Mouse (Mus musculus) v-Abl transformed pro-B cells (cell line): ENCODE data around the gene Epx.

Experiments used
- in situ Hi-C, 2 experiments: fragments of 400-800 bp; cut with MboI; formaldehyde crosslinking; loops; one replicate each; pipeline ENCODE4 v1.15.1; 2025; ENCODE audit not compliant: unreplicated experiment in 2 of 2

The Epx gene

DNA sequence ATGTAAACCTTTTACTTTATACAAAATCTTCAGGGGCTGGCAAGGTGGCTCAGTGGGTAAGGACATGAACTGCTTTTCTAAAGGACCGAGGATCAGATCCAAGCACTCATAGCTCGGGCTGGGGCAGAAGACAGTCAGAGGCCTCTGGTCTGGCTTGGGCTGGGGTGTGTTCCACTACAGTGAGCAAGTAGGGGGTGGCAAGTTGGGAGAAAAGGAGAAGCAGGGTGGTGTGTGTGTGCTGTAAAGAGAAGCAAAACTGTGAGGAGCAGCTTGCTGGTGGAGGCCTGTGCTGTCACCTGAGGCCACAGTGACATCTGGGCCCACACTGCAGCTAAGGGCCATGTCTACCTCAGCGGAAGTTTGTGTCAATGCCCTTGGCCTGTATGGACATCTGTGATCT lies 33.9 kb downstream of the Epx start:
- in situ Hi-C loops, result no loop called here

DNA sequence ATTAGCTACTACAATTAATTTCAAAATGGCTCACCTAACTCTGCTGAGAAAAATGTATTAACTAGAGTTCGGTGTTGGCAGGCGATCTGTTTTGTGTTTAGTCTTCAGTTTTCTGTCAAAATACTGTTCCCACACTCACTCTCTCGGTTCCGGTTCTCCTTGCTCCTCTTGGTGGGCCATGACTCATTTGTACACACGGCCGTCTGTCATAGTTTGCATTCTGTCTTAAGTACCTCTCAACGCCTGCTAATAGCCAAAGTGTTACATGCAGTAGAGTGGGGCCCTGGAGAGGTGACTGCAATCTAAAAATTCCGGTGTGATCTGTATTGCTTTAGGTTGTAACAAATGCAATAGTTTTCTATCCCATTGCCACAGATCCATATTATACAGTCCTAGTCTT lies 34.7 kb downstream of the Epx start:
- in situ Hi-C loops, result no loop called here

DNA sequence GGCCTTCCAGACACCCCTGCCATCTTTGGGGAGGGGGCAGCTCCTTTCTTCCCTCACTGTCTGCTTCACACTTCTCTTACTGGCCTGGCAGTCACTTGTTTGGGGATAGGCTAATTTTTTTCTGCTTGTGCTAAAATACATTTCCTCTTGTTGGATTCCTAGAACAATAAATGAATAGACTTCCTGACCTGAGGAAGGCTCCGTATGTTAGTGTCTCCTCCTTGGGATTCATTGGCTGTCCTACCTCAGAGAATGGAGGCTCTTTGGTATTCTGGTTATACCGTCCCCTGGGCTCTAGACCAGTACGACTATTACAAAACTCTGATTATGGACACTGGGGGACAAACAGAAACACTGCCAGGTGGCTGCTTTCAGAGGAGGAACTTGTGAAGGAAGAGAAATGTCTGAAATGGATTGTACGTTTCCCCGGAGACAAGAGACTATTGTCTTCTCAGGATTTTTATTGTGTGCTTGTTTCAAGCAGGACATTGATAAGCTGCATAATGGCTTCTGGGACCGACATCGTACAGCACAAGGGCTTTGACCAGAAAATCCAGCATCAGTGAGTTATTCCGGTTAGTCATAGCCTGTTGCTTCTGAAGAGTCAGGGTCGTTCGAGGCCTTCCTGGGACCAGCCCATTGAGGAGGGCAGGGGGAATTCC lies 47.0 kb downstream of the Epx start, which contains the start of gene Lpo:
TSS of gene Lpo (minus strand) at position 51 of the 662 bp plus-strand sequence.
- in situ Hi-C loops, result no loop called here

DNA sequence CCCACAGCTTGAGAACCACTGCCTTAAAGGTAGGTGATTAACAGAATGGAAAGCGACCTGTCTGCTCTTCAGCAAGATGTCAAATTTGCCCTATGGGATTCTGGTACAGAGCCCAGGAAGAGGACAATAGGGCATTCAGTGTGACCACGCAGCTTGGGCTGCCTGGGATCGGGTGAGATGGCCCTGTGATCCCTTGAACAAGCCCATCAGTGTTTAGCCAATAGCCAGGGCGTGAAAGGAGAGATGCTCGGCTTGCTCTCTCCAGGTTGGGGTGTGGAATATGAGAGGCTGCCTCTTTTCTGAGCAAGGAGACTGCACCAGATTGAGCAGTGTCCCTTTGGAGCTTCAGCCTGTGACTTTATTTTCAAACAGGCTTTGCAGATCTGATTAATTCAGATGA lies 53.8 kb downstream of the Epx start:
- in situ Hi-C loops, result no loop called here

DNA sequence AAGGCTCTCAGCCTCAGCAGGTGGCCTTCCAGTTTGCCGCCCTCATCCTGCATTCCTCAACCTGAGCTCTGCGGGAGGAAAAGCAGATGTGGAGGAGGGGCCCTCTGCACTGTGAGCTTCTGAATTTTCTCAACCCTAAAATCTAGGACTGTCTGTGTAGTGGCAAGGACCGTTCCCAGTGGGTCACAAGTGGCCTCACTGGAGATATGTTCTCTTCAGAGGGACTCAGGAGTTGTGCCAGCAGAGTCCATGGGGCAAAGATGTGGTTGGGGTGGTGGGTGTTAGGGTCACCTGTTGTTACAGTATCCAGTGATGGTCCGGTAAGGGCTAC lies 57.9 kb downstream of the Epx start:
- in situ Hi-C loops, result no loop called here

DNA sequence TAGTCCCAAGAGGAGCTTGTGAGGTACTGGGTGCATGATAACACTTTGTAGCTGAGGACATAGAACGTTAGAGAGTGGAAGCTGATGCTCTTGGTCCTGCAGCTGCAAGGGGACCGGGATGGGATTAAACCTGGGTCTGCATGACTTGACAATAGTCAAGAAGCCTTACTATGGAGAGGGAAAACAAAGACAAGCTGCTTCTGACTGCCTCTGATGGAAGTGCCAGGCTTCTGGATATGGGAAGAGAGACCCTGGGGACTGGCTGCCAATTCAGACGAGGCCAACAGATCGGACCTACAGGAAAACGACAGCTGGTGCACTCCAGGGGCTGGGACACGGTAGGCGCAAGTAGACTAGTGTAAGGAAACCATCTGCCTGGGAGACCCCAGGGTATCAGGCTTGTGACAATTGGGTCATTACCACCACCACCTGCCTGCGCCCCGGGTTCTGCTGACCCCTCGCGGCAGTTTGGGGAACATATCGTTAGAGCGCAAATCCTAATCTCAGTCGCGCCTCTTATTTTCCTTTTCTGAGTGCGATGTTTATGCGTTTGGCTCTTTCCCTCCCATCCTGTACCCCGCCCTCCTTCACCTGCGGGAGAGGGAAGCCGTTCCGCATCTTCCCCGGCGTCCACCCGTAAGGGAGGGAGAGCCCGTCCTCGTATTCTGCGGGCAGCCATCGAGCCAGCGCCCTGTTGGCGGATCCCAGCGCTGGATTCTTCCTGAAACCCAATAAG lies 58.5 kb downstream of the Epx start:
- in situ Hi-C loops, result no loop called here

DNA sequence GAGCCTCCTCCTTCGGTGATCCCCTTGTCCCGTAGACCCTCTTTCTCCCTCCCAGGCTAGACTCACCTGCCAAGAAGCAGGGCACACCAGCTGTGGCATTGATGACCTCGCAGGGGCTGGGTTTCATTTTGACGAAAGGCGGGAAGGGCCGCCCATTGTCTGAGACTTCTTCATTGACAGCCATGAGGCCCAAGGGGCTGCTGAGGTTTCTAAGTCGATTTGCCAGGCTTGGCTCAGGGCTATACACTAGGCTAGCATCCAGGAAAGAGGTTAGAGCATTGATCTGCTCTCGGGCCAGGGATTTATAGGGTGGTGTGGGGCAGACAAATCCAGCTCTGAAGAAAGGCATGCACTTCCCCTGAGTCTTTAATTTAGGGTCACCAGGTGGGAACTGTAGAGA lies 60.5 kb downstream of the Epx start:
- in situ Hi-C loops, result no loop called here
